Mouse (Mus musculus) intestine, embryonic 14.5 days (tissue): ENCODE measurements at regions not wholly inside any gene's neighbourhood (a gene's known extent, or its start where the extent isn't known, plus 50 kb on each side); places are given as distances from the start of the nearest gene placed in this dataset.

ENCODE experiments used
- ATAC-seq: fragments of 200-750 bp; cut with Nextera tagmentation; replicated peaks from 2 replicates; pipeline ENCODE4 v1.8.0; 2017; ENCODE audit warnings: low read depth, moderate number of reproducible peaks, moderate TSS enrichment, moderate library complexity; ENCODE audit not compliant: low FRiP score, low TSS enrichment
- DNase-seq: peaks from one replicate; pipeline ENCODE4 v3.0.0-alpha.2; 2018; ENCODE audit warnings: low spot score
- H3K27ac ChIP-seq: fragments of 300-500 bp; sonication (generic); 2 replicates; pipeline ENCODE4 v1.5.1; 2014; ENCODE audit warnings: low read depth, mild to moderate bottlenecking, control low read depth
- H3K27me3 ChIP-seq: fragments of 300-500 bp; sonication (generic); replicated peaks from 2 replicates; pipeline ENCODE4 v1.6.1; 2014; ENCODE audit warnings: low read length, control low read depth; ENCODE audit not compliant: control insufficient read depth, insufficient read depth
- H3K36me3 ChIP-seq: fragments of 300-500 bp; sonication (generic); 2 replicates; pipeline ENCODE4 v1.6.1; 2014; ENCODE audit warnings: low read length, control low read depth; ENCODE audit not compliant: control insufficient read depth, insufficient read depth
- H3K4me1 ChIP-seq: fragments of 300-500 bp; sonication (generic); replicated peaks from 2 replicates; pipeline ENCODE4 v1.6.1; 2014; ENCODE audit warnings: low read length, control low read depth, mixed read lengths; ENCODE audit not compliant: control insufficient read depth, insufficient read depth
- H3K4me2 ChIP-seq: fragments of 300-500 bp; sonication (generic); 2 replicates; pipeline ENCODE4 v1.6.1; 2014; ENCODE audit warnings: low read length
- H3K4me3 ChIP-seq: fragments of 300-500 bp; sonication (generic); 2 replicates; pipeline ENCODE4 v1.5.1; 2014; ENCODE audit warnings: low read depth, low read length, control low read depth, mixed read lengths
- H3K9ac ChIP-seq: fragments of 300-500 bp; sonication (generic); 2 replicates; pipeline ENCODE4 v1.6.1; 2014; ENCODE audit warnings: mild to moderate bottlenecking, low read length
- H3K9me3 ChIP-seq: fragments of 300-500 bp; sonication (generic); 2 replicates; pipeline ENCODE4 v1.6.1; 2016; ENCODE audit warnings: low read length, control low read depth; ENCODE audit not compliant: control insufficient read depth
- WGBS: fragments of 180-500 bp; shearing (Covaris S2); extraction: QIAGEN DNeasy Blood & Tissue Kit; methylation state at CpG from one replicate; pipeline ENCODE4 v1.1.7; 2014; 5-methylcytosine and 5-hydroxymethylcytosine counted together

DNA sequence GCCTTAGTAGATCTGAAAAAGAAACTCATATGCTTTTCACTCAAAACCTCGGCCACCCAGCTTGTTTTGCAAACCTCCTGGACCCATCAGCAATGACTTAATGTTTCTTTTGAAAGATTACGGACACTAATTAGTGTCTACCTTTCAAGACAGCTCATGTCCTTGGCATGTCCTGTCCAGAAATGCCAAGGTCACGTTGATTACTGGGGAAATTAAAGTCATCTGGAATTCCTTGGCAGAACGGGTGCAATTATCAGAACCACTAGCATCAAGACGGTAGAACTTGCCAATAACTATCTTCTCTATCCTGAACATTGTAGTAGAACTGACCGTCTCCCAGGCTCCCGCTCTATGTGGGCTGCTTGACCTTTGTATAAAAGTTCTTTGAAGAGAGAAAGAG, 166.8 kb upstream of the Cxadr start:
- Histone ChIP-seq H3K4me2 (no peak overlapping the region), H3K4me3 (no peak overlapping the region), H3K9me3 (no peaks in the 10 kb centered on the region), H3K27me3 (no peaks in the 10 kb centered on the region), H3K9ac (no peak overlapping the region), H3K4me1 (no peaks in the 10 kb centered on the region), H3K27ac (no peak overlapping the region), H3K36me3 (no peaks in the 10 kb centered on the region)
- WGBS = 91% methylated on average over 7 of the region's 7 CpGs
- no peak for DNase-seq
- ATAC-seq = no peak

DNA sequence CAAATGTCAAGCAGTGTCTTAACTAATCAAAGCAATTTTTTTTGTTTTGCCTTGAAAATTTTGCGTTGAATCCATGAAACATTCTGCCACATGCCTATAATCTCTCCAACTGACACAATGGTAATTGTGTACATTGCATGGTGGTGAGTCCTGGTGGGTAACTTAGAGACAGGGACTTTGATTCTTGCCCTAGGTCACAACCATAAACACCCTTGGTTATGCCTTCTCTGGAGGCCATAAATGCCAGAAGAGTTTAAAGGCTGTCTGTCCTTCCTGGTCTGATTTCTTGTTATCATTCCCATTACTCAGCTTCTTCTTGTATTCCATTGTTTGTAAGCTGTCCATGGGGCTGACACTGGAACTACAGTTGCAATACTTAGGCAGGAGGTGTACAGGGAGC, 179.6 kb upstream of the Cxadr start:
- Histone ChIP-seq H3K4me1 (no peaks in the 10 kb centered on the region), H3K9ac (no peak overlapping the region), H3K27ac (no peak overlapping the region), H3K4me3 (no peak overlapping the region), H3K27me3 (no peaks in the 10 kb centered on the region), H3K4me2 (no peak overlapping the region), H3K9me3 (0 out of 2 replicates have a peak, but pooled peaks cover 5% of the 10 kb centered on the region), H3K36me3 (no peaks in the 10 kb centered on the region)
- WGBS = 83% methylated on average over 1 of the region's 1 CpGs
- no peak for ATAC-seq
- DNase-seq = no peak

DNA sequence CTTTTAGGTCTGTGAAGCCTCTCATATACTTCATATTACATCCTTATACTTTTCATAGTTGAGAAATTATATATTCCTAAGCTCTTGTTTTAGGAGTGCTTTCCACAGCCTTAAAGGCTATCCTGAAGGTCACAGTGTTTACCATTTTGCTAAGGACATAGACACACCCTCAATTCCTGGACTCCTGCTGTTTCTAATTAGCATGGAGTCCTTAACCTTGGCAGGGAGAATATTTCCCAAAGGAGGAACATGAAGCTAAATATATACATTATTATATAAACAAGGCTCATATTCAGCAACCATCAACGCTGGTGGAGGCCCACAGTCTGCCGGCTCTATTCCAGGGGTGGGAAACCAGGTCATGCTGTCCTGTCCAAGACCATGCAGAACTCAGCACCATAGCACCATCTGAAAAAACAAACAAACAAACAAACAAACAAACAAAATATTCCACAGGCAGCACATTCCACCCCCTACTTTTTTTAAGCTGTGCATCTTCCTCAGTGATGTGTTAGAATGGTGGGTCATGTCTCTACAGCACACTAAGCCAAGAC, 180.9 kb upstream of the Cxadr start:
- no peak overlapping the region for H3K27ac ChIP-seq
- H3K36me3 ChIP-seq = no peaks in the 10 kb centered on the region
- H3K9ac ChIP-seq = no peak overlapping the region
- H3K4me1 ChIP-seq = no peaks in the 10 kb centered on the region
- H3K4me2 ChIP-seq = no peak overlapping the region
- WGBS = 35% methylated on average over 2 of the region's 2 CpGs
- ATAC-seq = no peak
- H3K4me3 ChIP-seq = no peak overlapping the region
- 0 out of 2 replicates have a peak, but pooled peaks cover 5% of the 10 kb centered on the region for H3K9me3 ChIP-seq
- no peaks in the 10 kb centered on the region for H3K27me3 ChIP-seq
- no peak for DNase-seq

GRCm38 (mm10) chr16:78104246-78104645, 197.0 kb upstream of the Cxadr start:
- Histone ChIP-seq H3K27me3 (no peaks in the 10 kb centered on the region), H3K36me3 (no peaks in the 10 kb centered on the region), H3K27ac (no peak overlapping the region), H3K9me3 (no peaks in the 10 kb centered on the region), H3K4me2 (no peak overlapping the region), H3K9ac (no peak overlapping the region), H3K4me1 (peaks cover 11% of the 10 kb centered on the region; the same call in 1 of the 2 replicates), H3K4me3 (no peak overlapping the region)
- ATAC-seq = no peak
- no peak for DNase-seq

DNA sequence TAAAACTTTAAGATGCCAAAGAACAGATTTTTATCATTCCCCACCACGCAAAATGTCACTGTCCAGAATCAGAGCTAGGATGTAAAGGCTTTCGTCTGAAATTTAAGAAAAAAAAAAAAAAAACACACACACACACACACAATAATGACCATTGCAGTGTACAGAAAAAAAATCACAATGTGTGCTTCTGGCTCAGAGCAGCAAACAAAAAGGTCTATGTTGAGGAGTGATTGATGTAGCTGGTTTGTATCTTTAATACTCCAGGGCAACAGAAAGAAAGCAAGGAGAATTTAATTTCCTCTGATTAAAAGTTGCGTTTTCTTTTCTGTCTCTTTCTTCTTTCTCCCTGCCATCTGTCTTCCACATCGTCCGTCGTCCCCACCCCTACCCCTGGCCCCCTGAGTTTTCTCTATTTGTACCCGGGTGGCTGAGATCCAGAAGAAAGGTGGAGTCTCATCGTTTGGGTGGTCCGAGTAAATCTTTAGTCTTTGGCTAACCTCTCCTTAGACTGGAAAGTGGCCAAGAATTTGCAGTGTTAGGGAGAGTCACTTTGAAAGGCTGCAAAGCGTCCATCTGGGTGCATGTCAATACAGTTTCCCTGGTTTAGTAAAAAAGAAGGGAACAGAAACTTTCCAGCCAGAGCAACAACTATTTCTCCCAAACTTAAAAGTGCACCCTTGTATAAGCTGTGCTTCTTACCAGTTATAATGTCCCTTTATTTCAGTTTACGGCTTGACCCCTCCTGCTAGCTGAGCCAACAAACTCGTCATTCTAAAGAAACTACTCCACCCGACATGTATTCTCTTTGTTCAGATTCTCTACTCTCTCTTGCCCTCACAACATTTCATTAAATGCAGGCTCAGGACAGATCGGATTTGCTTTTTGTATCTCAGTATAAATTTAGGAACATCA, 199.6 kb upstream of the Cxadr start:
- Histone ChIP-seq H3K4me1 (peaks cover 11% of the 10 kb centered on the region; the same call in 1 of the 2 replicates), H3K36me3 (no peaks in the 10 kb centered on the region), H3K9ac (no peak overlapping the region), H3K9me3 (no peaks in the 10 kb centered on the region), H3K27me3 (no peaks in the 10 kb centered on the region), H3K4me2 (peak overlapping the region; percentile 35), H3K27ac (0 out of 2 replicates have a peak overlapping the region, but pooled peaks have one; percentile 38), H3K4me3 (no peak overlapping the region)
- peak; percentile 58; the same call in 1 of the 2 replicates for ATAC-seq
- DNase-seq = peak; percentile 60
- 22% methylated on average over 14 of the region's 14 CpGs for WGBS

DNA sequence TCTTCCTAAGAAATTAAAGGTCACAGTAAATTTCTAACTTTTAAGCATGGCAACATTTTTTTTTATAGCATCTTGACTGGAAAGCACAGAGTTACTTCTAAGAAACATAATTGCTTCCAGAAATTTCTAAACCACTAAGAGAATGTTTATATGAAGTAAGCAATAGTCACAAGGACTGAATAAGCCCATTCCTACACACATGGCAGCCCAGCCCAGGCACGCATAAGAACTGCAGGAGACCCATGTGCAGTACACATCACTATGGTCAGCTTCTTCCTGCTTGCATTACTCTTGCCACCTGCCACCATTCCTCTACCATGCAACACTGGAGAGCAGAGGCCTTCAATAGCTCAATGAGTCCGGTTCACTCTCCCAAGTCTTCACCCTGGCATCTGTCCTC, 201.4 kb upstream of the Cxadr start:
- Histone ChIP-seq H3K4me3 (no peak overlapping the region), H3K36me3 (no peaks in the 10 kb centered on the region), H3K4me2 (no peak overlapping the region), H3K9ac (no peak overlapping the region), H3K9me3 (no peaks in the 10 kb centered on the region), H3K4me1 (peaks cover 11% of the 10 kb centered on the region; the same call in 1 of the 2 replicates), H3K27ac (no peak overlapping the region), H3K27me3 (no peaks in the 10 kb centered on the region)
- DNase-seq = no peak
- no peak for ATAC-seq
- WGBS = 87% methylated on average over 2 of the region's 2 CpGs

DNA sequence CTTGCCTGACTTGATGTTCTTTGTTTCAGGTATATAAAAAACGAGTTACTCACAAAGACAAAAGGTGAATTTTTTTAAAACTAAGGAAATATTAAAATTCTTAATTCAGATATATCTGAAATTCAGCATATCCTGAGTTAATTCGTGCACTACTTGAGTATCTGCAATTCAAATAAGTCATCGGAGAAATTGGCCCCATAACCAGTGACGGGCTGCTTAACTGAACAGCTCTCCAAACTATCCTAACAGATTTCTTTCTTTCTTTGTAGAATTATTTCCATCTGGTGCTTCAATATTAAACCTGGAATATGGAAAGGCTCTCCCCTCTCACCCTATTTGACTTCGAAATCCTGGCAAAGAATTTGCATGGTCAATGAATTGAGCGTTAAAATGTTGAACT, 202.2 kb upstream of the Cxadr start:
- DNase-seq (no peak), ATAC-seq (no peak)
- no peaks in the 10 kb centered on the region for H3K36me3 ChIP-seq
- H3K9ac ChIP-seq = no peak overlapping the region
- H3K4me2 ChIP-seq = no peak overlapping the region
- H3K27ac ChIP-seq = no peak overlapping the region
- no peaks in the 10 kb centered on the region for H3K9me3 ChIP-seq
- H3K4me1 ChIP-seq = peaks cover 11% of the 10 kb centered on the region; the same call in 1 of the 2 replicates
- no peak overlapping the region for H3K4me3 ChIP-seq
- 84% methylated on average over 6 of the region's 6 CpGs for WGBS
- no peaks in the 10 kb centered on the region for H3K27me3 ChIP-seq

DNA sequence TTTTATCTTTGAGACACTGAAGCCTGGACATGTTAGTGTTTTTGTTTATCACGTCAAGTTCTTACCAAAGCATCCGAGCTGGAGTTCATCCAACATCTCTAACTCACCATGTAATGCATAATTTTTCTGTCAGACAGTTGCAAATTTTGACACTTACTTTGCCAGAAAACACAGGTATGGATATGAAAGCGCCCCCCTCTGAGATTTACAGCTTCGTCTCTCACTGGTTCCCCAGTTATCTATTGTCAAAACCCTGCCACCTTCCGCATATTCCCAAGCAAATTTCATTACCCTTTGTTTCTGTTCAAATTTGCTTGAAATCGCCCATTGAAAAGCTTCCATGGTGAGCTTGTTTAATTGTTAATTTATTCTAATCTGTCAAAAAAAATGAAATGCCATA, 202.7 kb upstream of the Cxadr start:
- Histone ChIP-seq H3K9me3 (no peaks in the 10 kb centered on the region), H3K4me3 (no peak overlapping the region), H3K4me2 (no peak overlapping the region), H3K27me3 (no peaks in the 10 kb centered on the region), H3K9ac (no peak overlapping the region), H3K36me3 (no peaks in the 10 kb centered on the region), H3K4me1 (peaks cover 11% of the 10 kb centered on the region; the same call in 1 of the 2 replicates), H3K27ac (no peak overlapping the region)
- no peak for DNase-seq
- WGBS = 87% methylated on average over 6 of the region's 6 CpGs
- ATAC-seq = no peak
